Mouse (Mus musculus) erythroblast, embryonic 14.5 days (primary cell): ENCODE measurements around the gene Crebbp.

Experiments
- GATA1 ChIP-seq: IDR thresholded peaks from 2 replicates; pipeline ENCODE4 v1.6.1; 2012; ENCODE audit warnings: low read length, inconsistent platforms, mixed read lengths
- TAL1 ChIP-seq: IDR thresholded peaks from 3 replicates; pipeline ENCODE4 v1.6.1; 2012; ENCODE audit warnings: low read length, inconsistent platforms, mixed read lengths

- no peak for TF ChIP-seq GATA1
- TF ChIP-seq TAL1 = no peak
Observed at GRCm38 (mm10) chr16:4040206-4040605, 173.6 kb downstream of the Crebbp start.
